Mouse (Mus musculus) left cerebral cortex, postnatal 4 days (tissue): ENCODE measurements around the gene Ifna13. TPM values are rescaled to one million over a fixed set of nuclear protein-coding genes. Genes with fewer than 3 reads are reported as not detected.

Source experiments
- DNase-seq: peaks from one replicate; pipeline ENCODE4 v3.0.0-alpha.2; 2022
- intact Hi-C: fragments of 180-260 bp; cut with DNase I; formaldehyde crosslinking; loops from one replicate; pipeline ENCODE4 v1.15.1; 2025
- total RNA-seq, 2 experiments: library from RNA; stranded (reverse); gene quantifications; 2 replicates each; pipeline ENCODE4 v1.2.3; 2021

The Ifna13 gene
- total RNA-seq, result not detected

DNA sequence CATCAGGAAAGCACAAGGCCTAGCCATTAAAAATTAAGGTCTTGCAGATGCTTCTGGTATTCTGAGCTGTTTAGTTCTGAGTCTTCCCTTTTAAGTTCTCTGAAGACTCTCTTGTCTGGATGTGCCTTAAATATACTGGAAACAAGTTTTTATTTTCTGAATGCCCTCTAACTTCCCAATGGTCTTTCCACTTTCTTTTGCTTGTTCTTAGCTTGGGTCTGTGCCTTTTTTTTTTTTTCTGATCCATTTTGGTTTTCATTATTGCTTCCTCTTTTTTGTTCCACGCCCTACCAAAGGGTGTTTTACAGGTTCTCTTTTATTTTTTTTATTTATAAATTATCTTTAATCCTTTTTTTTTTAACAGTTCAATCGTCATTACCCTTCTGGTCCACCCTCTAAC lies at the start of gene Ifna13:
Gene Ifna13 (minus strand): TSS at position 101 of the 400 bp plus-strand sequence.
- intact Hi-C loops, result no loop called here
- no peak for DNase-seq

GRCm38 (mm10) chr4:88693392-88693791 lies 49.1 kb upstream of the Ifna13 start:
- no peak for DNase-seq
- intact Hi-C loops, result no loop called here

DNA sequence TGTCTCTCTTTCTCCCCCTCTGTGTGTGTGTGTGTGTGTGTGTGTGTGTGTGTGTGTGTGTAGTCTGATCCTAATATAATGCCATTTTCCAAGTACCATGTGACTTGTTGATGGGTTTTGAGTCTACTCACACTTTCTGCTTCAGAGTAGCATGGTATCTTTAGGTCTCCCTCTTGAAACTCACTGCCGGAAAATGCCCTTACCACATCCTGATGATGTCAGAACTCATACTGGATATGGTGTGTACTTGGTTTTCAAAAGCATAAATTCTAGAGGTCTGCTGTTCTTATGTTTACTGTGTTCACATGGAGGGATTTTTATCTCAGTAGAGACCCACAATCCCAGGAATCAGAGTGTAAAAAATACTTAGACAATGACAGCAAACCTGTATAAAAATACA lies 48.3 kb upstream of the Ifna13 start:
- intact Hi-C loops, result no loop called here
- DNase-seq, result no peak

- DNase-seq, result no peak
- intact Hi-C loops, result no loop called here
Observed at GRCm38 (mm10) chr4:88691259-88691658, 47.0 kb upstream of the Ifna13 start, which contains the start of gene Ifnab. Ifnab (minus strand) TSS chr4:88691359.

DNA sequence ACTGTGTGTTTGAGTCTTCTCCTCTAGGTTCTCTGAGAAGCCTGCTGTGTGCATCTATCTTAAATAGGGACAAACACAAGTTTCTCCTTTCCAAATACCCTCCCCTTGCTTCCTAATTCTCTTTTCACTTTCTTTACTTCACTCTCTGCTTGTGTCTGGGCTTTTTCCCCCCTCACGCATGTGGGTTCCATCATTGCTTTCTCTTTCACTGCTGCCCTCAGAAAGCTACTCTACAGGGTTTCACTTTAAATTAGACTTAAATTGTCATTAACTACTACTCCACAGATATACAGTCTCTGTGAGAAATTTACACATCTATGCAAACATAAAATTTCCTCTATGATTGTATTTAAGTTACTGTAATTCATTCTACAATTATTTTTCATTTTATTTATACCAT lies 39.6 kb upstream of the Ifna13 start, which contains the start of gene Ifna2:
Gene Ifna2 (minus strand): TSS at position 101 of the 400 bp plus-strand sequence.
- intact Hi-C loops, result no loop called here

DNA sequence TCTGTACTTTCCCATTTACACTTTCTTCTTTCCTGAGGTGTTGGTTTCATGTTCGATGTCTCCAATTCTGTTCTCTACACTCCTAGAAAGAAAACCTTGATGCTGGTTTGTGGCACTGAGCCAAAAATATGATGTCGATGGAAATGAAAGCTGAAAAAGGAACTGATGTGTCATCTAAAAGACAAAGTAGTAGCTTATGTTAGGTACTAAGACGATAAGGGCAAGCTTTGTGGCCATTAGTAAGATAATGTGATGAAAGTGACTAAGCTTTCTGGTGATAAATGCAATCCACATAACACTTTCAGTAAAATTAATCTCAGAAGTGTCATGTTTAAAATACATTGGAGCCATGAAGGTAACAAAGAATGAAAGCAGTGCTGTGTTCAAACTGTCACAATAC lies 37.1 kb upstream of the Ifna13 start:
- intact Hi-C loops, result no loop called here

More for the DNA sequence above, 39.6 kb upstream of the Ifna13 start, which contains the start of gene Ifna2:
- no peak for DNase-seq

DNA sequence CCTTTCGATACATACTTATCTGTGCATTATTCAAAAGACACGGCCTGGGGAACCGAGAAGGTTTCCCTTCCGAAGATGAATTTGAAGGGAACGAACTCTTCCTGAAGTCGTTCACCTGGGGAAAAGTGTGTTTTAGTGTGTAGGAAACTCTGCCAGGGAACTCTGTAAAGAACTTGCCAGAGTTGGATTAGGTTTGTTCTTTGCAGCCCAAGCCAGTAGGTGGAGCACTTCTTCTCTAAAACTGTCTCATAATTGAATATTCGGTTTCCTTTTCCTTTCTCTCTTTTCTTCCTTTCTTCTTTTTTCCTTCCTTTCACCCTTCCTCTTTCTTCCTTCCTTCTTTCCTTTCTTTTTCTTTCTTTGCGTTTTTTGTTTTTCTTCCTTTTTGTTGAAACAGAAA lies 36.1 kb upstream of the Ifna13 start:
- DNase-seq, result no peak
- intact Hi-C loops, result no loop called here

More for the DNA sequence above, 37.1 kb upstream of the Ifna13 start:
- no peak for DNase-seq

- intact Hi-C loops, result no loop called here
- no peak for DNase-seq
Observed at GRCm38 (mm10) chr4:88676824-88677223, 32.6 kb upstream of the Ifna13 start, which contains the start of gene Ifna16. Ifna16 (minus strand) TSS chr4:88676924.

DNA sequence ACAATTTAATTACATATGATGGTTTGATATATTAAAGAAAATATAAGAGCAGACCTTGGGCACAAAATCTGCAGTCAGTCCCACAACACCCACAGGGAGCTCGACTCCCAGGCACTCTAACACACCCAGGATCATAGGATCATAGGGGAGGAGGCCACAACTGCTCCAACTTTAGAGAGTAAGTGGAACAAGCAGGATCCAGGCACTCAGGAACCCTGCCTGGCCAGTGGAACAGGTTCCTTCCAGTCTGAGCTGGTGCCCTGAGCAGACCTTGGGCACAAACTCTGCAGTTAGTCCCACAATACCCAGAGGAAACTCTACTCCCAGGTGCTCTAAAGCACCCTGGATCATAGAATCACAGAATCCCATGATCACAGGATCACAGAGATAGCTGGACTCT lies 11.2 kb upstream of the Ifna13 start:
- intact Hi-C loops, result no loop called here
- DNase-seq, result no peak

DNA sequence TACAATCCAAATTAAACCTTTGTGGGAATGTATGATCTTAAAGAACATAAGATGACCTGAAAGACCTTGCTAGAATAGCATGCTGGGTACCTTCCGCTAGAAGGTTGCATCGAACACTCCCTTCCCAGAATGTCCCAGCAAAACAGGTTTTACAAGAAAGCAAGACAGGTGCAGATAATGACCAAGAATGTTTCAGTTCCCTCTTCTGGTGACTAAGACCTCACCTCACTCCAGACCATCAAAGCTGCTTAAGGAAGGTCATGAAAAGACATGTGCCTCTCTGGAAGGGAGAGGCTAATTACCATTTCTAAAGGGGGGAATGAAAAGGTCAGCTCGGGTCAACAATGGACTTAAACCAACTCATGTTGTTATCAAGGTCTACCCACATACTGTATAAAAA lies 9.4 kb upstream of the Ifna13 start:
- intact Hi-C loops, result no loop called here
- no peak for DNase-seq

GRCm38 (mm10) chr4:88642526-88642925 lies 1.7 kb downstream of the Ifna13 start:
- DNase-seq, result no peak
- intact Hi-C loops, result no loop called here

GRCm38 (mm10) chr4:88641077-88641831 lies 3.0 kb downstream of the Ifna13 start:
- intact Hi-C loops, result no loop called here
- DNase-seq, result peak; percentile 93

- DNase-seq, result no peak
- intact Hi-C loops, result no loop called here
Observed at GRCm38 (mm10) chr4:88640704-88641076, 3.6 kb downstream of the Ifna13 start.

GRCm38 (mm10) chr4:88634311-88634710 lies 9.9 kb downstream of the Ifna13 start, which contains the start of gene C87499:
C87499 (minus strand) TSS chr4:88634411.
- intact Hi-C loops, result no loop called here
- DNase-seq, result no peak

- intact Hi-C loops, result no loop called here
- no peak for DNase-seq
Observed at GRCm38 (mm10) chr4:88603276-88603675, 41.0 kb downstream of the Ifna13 start, which contains the start of gene Ifna12. Ifna12 (minus strand) TSS chr4:88603376.

Other genes with a start within 250 kb of the Ifna13 start
- gene Hacd4, start 205.5 kb downstream of the Ifna13 start, total RNA-seq, result 1 to 10 TPM; 3.5 to 3.6 TPM
- not detected for gene Ifnb1, start 121.7 kb downstream of the Ifna13 start, total RNA-seq
- gene Ifna15, start 86.2 kb downstream of the Ifna13 start, total RNA-seq, result not detected
- gene Ifna14, start 72.7 kb downstream of the Ifna13 start, total RNA-seq, result not detected
- not detected for gene Ifna9, start 52.1 kb downstream of the Ifna13 start, total RNA-seq
- gene Ifna12, start 41.1 kb downstream of the Ifna13 start, total RNA-seq, result not detected
- gene C87499, start 10.0 kb downstream of the Ifna13 start, total RNA-seq, result not detected
- gene Ifna16, start 32.5 kb upstream of the Ifna13 start, total RNA-seq, result not detected
- not detected for gene Ifna2, start 39.5 kb upstream of the Ifna13 start, total RNA-seq
- not detected for gene Ifnab, start 46.9 kb upstream of the Ifna13 start, total RNA-seq
- gene Gm26566, start 77.3 kb upstream of the Ifna13 start, total RNA-seq, result 1 to 10 TPM; 1.5 to 1.7 TPM
- gene Klhl9, start 78.0 kb upstream of the Ifna13 start, total RNA-seq, result 100 to 1,000 TPM; 105 to 106 TPM
- gene Gm13271, start 110.4 kb upstream of the Ifna13 start, total RNA-seq, result not detected
- not detected for gene Gm13283, start 115.7 kb upstream of the Ifna13 start, total RNA-seq
- gene Gm13290, start 129.4 kb upstream of the Ifna13 start, total RNA-seq, result not detected
- not detected for gene Gm13289, start 132.5 kb upstream of the Ifna13 start, total RNA-seq
- gene Gm13272, start 135.4 kb upstream of the Ifna13 start, total RNA-seq, result not detected
- gene Ifnz, start 137.7 kb upstream of the Ifna13 start, total RNA-seq, result not detected
- gene Gm13276, start 141.2 kb upstream of the Ifna13 start, total RNA-seq, result not detected
- gene Gm13277, start 144.2 kb upstream of the Ifna13 start, total RNA-seq, result not detected
- not detected for gene Gm13278, start 147.1 kb upstream of the Ifna13 start, total RNA-seq
- not detected for gene Gm13275, start 150.0 kb upstream of the Ifna13 start, total RNA-seq
- gene Gm13279, start 152.9 kb upstream of the Ifna13 start, total RNA-seq, result not detected
- gene Gm13285, start 155.2 kb upstream of the Ifna13 start, total RNA-seq, result under 1 TPM in 1 of 2 experiments, not detected in 1; 0.24 TPM
- not detected for gene Gm13287, start 158.8 kb upstream of the Ifna13 start, total RNA-seq
- gene Gm13288, start 161.1 kb upstream of the Ifna13 start, total RNA-seq, result not detected
- gene Ifna7, start 171.8 kb upstream of the Ifna13 start, total RNA-seq, result not detected
- not detected for gene Ifna11, start 175.5 kb upstream of the Ifna13 start, total RNA-seq
- gene Ifna6, start 183.0 kb upstream of the Ifna13 start, total RNA-seq, result not detected
- not detected for gene Ifna5, start 191.1 kb upstream of the Ifna13 start, total RNA-seq
- gene Ifna4, start 197.4 kb upstream of the Ifna13 start, total RNA-seq, result not detected
- not detected for gene Ifna1, start 205.6 kb upstream of the Ifna13 start, total RNA-seq
- not detected for gene Ifne, start 235.7 kb upstream of the Ifna13 start, total RNA-seq